Mouse (Mus musculus): ENCODE measurements around the gene Coil. TPM values are rescaled to one million over a fixed set of nuclear protein-coding genes. Genes with fewer than 3 reads are reported as not detected.

Gene Coil
- polyA plus RNA-seq (2012) = 0.14 and 0.24 TPM in 2 replicates

GRCm38 (mm10) chr11:88970202-88970732 is at the start of gene Coil:
Gene Coil (plus strand): TSS chr11:88970252.
- H3K4me1 ChIP-seq (ENCODE audit: control insufficient read depth) = peaks cover 18% of the 10 kb centered on the region
- TF ChIP-seq TAL1 (IDR thresholded peaks at IDR 0.05; ENCODE audit: low read length) = no peak
- no peak for TF ChIP-seq GATA1 (IDR thresholded peaks at IDR 0.05; ENCODE audit: low read length)
- no peaks in the 10 kb centered on the region for H3K9me3 ChIP-seq (ENCODE audit: control insufficient read depth, low read length)
- no peaks in the 10 kb centered on the region for H3K27me3 ChIP-seq (ENCODE audit: control insufficient read depth)
- H3K4me3 ChIP-seq (replicated peaks) = no peak within 1 kb of the TSS
- H3K36me3 ChIP-seq (ENCODE audit: control insufficient read depth) = no peaks in the 10 kb centered on the region

GRCm38 (mm10) chr11:88926566-88926965 is 43.5 kb upstream of the Coil start:
- H3K4me3 ChIP-seq (replicated peaks) = no peak overlapping the region
- peaks cover 30% of the 10 kb centered on the region for H3K36me3 ChIP-seq (ENCODE audit: control insufficient read depth)
- H3K27me3 ChIP-seq (ENCODE audit: control insufficient read depth) = no peaks in the 10 kb centered on the region
- no peaks in the 10 kb centered on the region for H3K9me3 ChIP-seq (ENCODE audit: control insufficient read depth, low read length)
- H3K4me1 ChIP-seq (ENCODE audit: control insufficient read depth) = no peaks in the 10 kb centered on the region
- TF ChIP-seq TAL1 (IDR thresholded peaks at IDR 0.05; ENCODE audit: low read length) = no peak
- no peak for TF ChIP-seq GATA1 (IDR thresholded peaks at IDR 0.05; ENCODE audit: low read length)

GRCm38 (mm10) chr11:88931692-88932530 is 38.1 kb upstream of the Coil start:
- Histone ChIP-seq H3K27me3 (ENCODE audit: control insufficient read depth) (no peaks in the 10 kb centered on the region), H3K9me3 (ENCODE audit: control insufficient read depth, low read length) (no peaks in the 10 kb centered on the region), H3K4me3 (replicated peaks) (no peak overlapping the region), H3K36me3 (ENCODE audit: control insufficient read depth) (peaks cover 39% of the 10 kb centered on the region), H3K4me1 (ENCODE audit: control insufficient read depth) (no peaks in the 10 kb centered on the region)
- TF ChIP-seq GATA1 (IDR thresholded peaks at IDR 0.05; ENCODE audit: low read length) (no peak), TAL1 (IDR thresholded peaks at IDR 0.05; ENCODE audit: low read length) (no peak)

- no peaks in the 10 kb centered on the region for H3K27me3 ChIP-seq (ENCODE audit: control insufficient read depth)
- H3K4me1 ChIP-seq (ENCODE audit: control insufficient read depth) = no peaks in the 10 kb centered on the region
- no peak overlapping the region for H3K4me3 ChIP-seq (replicated peaks)
- TF ChIP-seq TAL1 (IDR thresholded peaks at IDR 0.05; ENCODE audit: low read length) = no peak
- TF ChIP-seq GATA1 (IDR thresholded peaks at IDR 0.05; ENCODE audit: low read length) = no peak
- peaks cover 33% of the 10 kb centered on the region for H3K36me3 ChIP-seq (ENCODE audit: control insufficient read depth)
- no peaks in the 10 kb centered on the region for H3K9me3 ChIP-seq (ENCODE audit: control insufficient read depth, low read length)
These were observed 37.0 kb upstream of the Coil start for GRCm38 (mm10) chr11:88933030-88933429.

- TF ChIP-seq TAL1 (IDR thresholded peaks at IDR 0.05; ENCODE audit: low read length) = no peak
- TF ChIP-seq GATA1 (IDR thresholded peaks at IDR 0.05; ENCODE audit: low read length) = no peak
- H3K36me3 ChIP-seq (ENCODE audit: control insufficient read depth) = peaks cover 27% of the 10 kb centered on the region
- no peaks in the 10 kb centered on the region for H3K9me3 ChIP-seq (ENCODE audit: control insufficient read depth, low read length)
- no peak overlapping the region for H3K4me3 ChIP-seq (replicated peaks)
- H3K4me1 ChIP-seq (ENCODE audit: control insufficient read depth) = no peaks in the 10 kb centered on the region
- H3K27me3 ChIP-seq (ENCODE audit: control insufficient read depth) = no peaks in the 10 kb centered on the region
These were observed 35.7 kb upstream of the Coil start for GRCm38 (mm10) chr11:88934089-88935000.

- Histone ChIP-seq H3K4me1 (ENCODE audit: control insufficient read depth) (peaks cover 2% of the 10 kb centered on the region; the same call in 1 of the 2 replicates), H3K27me3 (ENCODE audit: control insufficient read depth) (no peaks in the 10 kb centered on the region), H3K9me3 (ENCODE audit: control insufficient read depth, low read length) (no peaks in the 10 kb centered on the region), H3K4me3 (replicated peaks) (no peak overlapping the region), H3K36me3 (ENCODE audit: control insufficient read depth) (peaks cover 24% of the 10 kb centered on the region)
- TF ChIP-seq TAL1 (IDR thresholded peaks at IDR 0.05; ENCODE audit: low read length) = no peak
These were observed 32.2 kb upstream of the Coil start for GRCm38 (mm10) chr11:88937886-88938285.

GRCm38 (mm10) chr11:88938770-88939169 is 31.3 kb upstream of the Coil start:
- H3K9me3 ChIP-seq (ENCODE audit: control insufficient read depth, low read length) = no peaks in the 10 kb centered on the region
- no peak for TF ChIP-seq GATA1 (IDR thresholded peaks at IDR 0.05; ENCODE audit: low read length)
- no peak for TF ChIP-seq TAL1 (IDR thresholded peaks at IDR 0.05; ENCODE audit: low read length)
- peaks cover 16% of the 10 kb centered on the region for H3K36me3 ChIP-seq (ENCODE audit: control insufficient read depth)
- no peak overlapping the region for H3K4me3 ChIP-seq (replicated peaks)
- peaks cover 2% of the 10 kb centered on the region; the same call in 1 of the 2 replicates for H3K4me1 ChIP-seq (ENCODE audit: control insufficient read depth)
- H3K27me3 ChIP-seq (ENCODE audit: control insufficient read depth) = no peaks in the 10 kb centered on the region

GRCm38 (mm10) chr11:88939634-88940033 is 30.4 kb upstream of the Coil start:
- no peaks in the 10 kb centered on the region for H3K9me3 ChIP-seq (ENCODE audit: control insufficient read depth, low read length)
- peaks cover 15% of the 10 kb centered on the region for H3K36me3 ChIP-seq (ENCODE audit: control insufficient read depth)
- H3K4me1 ChIP-seq (ENCODE audit: control insufficient read depth) = peaks cover 2% of the 10 kb centered on the region; the same call in 1 of the 2 replicates
- H3K27me3 ChIP-seq (ENCODE audit: control insufficient read depth) = no peaks in the 10 kb centered on the region
- no peak for TF ChIP-seq TAL1 (IDR thresholded peaks at IDR 0.05; ENCODE audit: low read length)
- no peak for TF ChIP-seq GATA1 (IDR thresholded peaks at IDR 0.05; ENCODE audit: low read length)
- H3K4me3 ChIP-seq (replicated peaks) = no peak overlapping the region

- Histone ChIP-seq H3K4me3 (replicated peaks) (no peak overlapping the region), H3K27me3 (ENCODE audit: control insufficient read depth) (no peaks in the 10 kb centered on the region), H3K4me1 (ENCODE audit: control insufficient read depth) (peaks cover 2% of the 10 kb centered on the region; the same call in 1 of the 2 replicates), H3K36me3 (ENCODE audit: control insufficient read depth) (peaks cover 19% of the 10 kb centered on the region), H3K9me3 (ENCODE audit: control insufficient read depth, low read length) (no peaks in the 10 kb centered on the region)
- TF ChIP-seq TAL1 (IDR thresholded peaks at IDR 0.05; ENCODE audit: low read length) (no peak), GATA1 (IDR thresholded peaks at IDR 0.05; ENCODE audit: low read length) (no peak)
These were observed 28.6 kb upstream of the Coil start for GRCm38 (mm10) chr11:88941489-88941888.

All from erythroblast, embryonic 14.5 days (primary cell).